Mouse (Mus musculus): ENCODE results near the gene Cotl1. TPM values are rescaled to one million over a fixed set of nuclear protein-coding genes. Genes with fewer than 3 reads are reported as not detected.
"Not testable (repeated sequence)": the region's sequence is repeated elsewhere in the genome, so short reads cannot be mapped to it uniquely, and the experiment has no call there.

Cotl1 gene
- polyA plus RNA-seq, 1 experiment from 2014 or later, result 100 TPM

DNA sequence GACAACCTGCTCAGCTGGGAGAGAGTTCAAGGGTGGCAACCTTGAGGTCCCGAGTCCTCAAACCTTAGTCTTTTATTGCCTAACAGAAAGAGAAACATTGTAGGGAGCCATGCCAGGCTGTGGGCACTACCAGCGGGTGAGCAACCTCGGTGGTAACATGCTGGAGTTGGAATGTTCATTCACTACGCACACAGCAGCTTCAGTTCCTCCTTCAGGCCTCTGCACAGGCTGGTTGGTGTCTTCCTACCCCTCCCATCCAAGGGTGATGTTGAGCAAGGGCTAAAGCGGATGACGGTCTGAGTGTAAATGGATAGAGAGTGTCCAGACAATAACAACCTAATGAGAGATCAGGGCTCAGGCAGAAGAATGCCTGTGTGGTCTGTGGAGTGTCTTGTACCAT, 17.4 kb upstream of the Cotl1 start:
- H3K4me1 ChIP-seq (replicated peaks; ENCODE audit: control insufficient read depth, insufficient read depth), result 0 out of 2 replicates have a peak, but pooled peaks cover 2% of the 10 kb centered on the region
- H3K27ac ChIP-seq (replicated peaks), result no peak overlapping the region
- 58% methylated on average over 6 of the region's 6 CpGs for WGBS
- no peaks in the 10 kb centered on the region for H3K36me3 ChIP-seq (ENCODE audit: control insufficient read depth, insufficient read depth, low read length)
- no peak overlapping the region for H3K4me2 ChIP-seq (replicated peaks; ENCODE audit: low read depth)
- TF ChIP-seq EP300 (optimal IDR thresholded peaks at IDR 0.05), result no peak
- TF ChIP-seq CTCF (IDR thresholded peaks at IDR 0.05; ENCODE audit: low read depth), result no peak
- ATAC-seq (ENCODE audit: low FRiP score, low TSS enrichment), result no peak
- no peak overlapping the region for H3K4me3 ChIP-seq (ENCODE audit: low read depth, low read length)
- H3K9ac ChIP-seq (ENCODE audit: low read length), result no peak overlapping the region
- no peak for DNase-seq (ENCODE audit: low spot score)
- no peaks in the 10 kb centered on the region for H3K9me3 ChIP-seq (ENCODE audit: control insufficient read depth, low read length)
- no peaks in the 10 kb centered on the region for H3K27me3 ChIP-seq (ENCODE audit: control insufficient read depth, insufficient read depth, low read length)

DNA sequence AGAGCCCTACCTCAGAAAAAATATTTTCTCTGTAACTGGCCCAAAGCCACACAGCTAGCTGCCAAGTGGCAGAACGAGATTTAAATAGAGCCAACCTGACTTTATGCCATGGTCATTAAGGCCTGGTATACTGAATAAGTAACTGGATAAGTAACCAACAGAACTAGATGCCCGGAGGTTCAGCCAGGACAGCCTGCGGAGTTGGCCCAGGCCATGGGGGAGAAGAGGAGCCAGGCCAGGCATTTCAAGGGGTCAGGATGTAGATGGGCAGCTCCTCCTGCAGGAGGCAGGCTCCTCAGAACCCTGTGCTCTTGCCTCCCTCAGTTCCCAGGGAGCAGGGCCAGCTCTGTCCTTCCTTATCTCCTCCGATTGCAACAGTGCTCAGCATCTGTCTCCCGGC, 15.3 kb upstream of the Cotl1 start:
- Histone ChIP-seq H3K4me3 (ENCODE audit: low read depth, low read length) (no peak overlapping the region), H3K9ac (ENCODE audit: low read length) (no peak overlapping the region), H3K4me1 (replicated peaks; ENCODE audit: control insufficient read depth, insufficient read depth) (no peaks in the 10 kb centered on the region), H3K36me3 (ENCODE audit: control insufficient read depth, insufficient read depth, low read length) (no peaks in the 10 kb centered on the region), H3K4me2 (replicated peaks; ENCODE audit: low read depth) (no peak overlapping the region), H3K9me3 (ENCODE audit: control insufficient read depth, low read length) (no peaks in the 10 kb centered on the region), H3K27me3 (ENCODE audit: control insufficient read depth, insufficient read depth, low read length) (no peaks in the 10 kb centered on the region), H3K27ac (replicated peaks) (no peak overlapping the region)
- WGBS, result 80% methylated on average over 5 of the region's 5 CpGs
- DNase-seq (ENCODE audit: low spot score) (no peak), ATAC-seq (ENCODE audit: low FRiP score, low TSS enrichment) (no peak)
- TF ChIP-seq CTCF (IDR thresholded peaks at IDR 0.05; ENCODE audit: low read depth) (peak; percentile 25; the same call in 1 of the 2 replicates), EP300 (optimal IDR thresholded peaks at IDR 0.05) (no peak)

DNA sequence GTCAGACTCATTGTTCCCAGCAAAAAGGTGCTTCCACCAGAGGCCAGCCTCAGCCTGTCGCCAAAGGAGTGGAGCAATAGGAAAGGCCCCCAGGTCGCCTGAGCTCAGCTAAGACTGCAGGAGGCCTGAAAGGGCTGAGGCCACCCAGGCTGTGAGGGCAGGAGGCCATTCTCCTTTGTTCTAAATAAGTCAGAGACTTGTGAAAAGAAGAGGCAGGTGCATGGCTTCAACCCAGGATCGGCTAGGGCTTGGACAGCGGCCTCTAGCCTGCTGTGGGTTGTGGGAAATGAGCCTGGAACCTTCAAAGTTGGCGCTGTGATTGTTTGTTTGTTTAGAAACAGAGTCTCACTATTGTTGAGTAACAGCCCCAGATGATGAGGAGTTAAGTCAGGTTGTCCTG, 13.7 kb upstream of the Cotl1 start:
- Histone ChIP-seq H3K36me3 (ENCODE audit: control insufficient read depth, insufficient read depth, low read length) (no peaks in the 10 kb centered on the region), H3K4me1 (replicated peaks; ENCODE audit: control insufficient read depth, insufficient read depth) (no peaks in the 10 kb centered on the region), H3K4me2 (replicated peaks; ENCODE audit: low read depth) (no peak overlapping the region), H3K9ac (ENCODE audit: low read length) (no peak overlapping the region), H3K27me3 (ENCODE audit: control insufficient read depth, insufficient read depth, low read length) (no peaks in the 10 kb centered on the region), H3K27ac (replicated peaks) (no peak overlapping the region), H3K4me3 (ENCODE audit: low read depth, low read length) (no peak overlapping the region), H3K9me3 (ENCODE audit: control insufficient read depth, low read length) (no peaks in the 10 kb centered on the region)
- 52% methylated on average over 5 of the region's 5 CpGs for WGBS
- DNase-seq (ENCODE audit: low spot score) (no peak), ATAC-seq (ENCODE audit: low FRiP score, low TSS enrichment) (no peak)
- TF ChIP-seq EP300 (optimal IDR thresholded peaks at IDR 0.05) (no peak), CTCF (IDR thresholded peaks at IDR 0.05; ENCODE audit: low read depth) (no peak)

DNA sequence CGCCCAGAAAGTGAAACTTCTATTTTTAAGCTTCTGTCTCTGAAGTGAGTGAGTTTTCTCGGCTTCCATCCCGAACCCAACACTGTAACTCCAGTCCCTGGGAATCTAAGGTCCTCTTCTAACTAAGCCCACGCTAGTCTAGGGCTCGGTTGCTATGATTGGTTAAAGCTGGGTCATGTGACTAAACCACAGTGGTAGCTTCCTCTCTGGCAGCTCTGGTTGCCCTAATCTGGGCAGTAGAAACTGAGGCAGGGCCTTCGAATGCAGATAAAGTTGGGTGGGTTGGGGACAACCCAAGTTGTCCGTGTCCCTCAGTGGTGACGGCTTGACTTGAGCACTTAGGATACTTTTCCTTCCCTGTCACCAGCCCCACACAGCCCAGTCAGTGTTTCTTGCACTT, 13.2 kb upstream of the Cotl1 start:
- Histone ChIP-seq H3K4me2 (replicated peaks; ENCODE audit: low read depth) (no peak overlapping the region), H3K9me3 (ENCODE audit: control insufficient read depth, low read length) (no peaks in the 10 kb centered on the region), H3K27me3 (ENCODE audit: control insufficient read depth, insufficient read depth, low read length) (no peaks in the 10 kb centered on the region), H3K4me1 (replicated peaks; ENCODE audit: control insufficient read depth, insufficient read depth) (no peaks in the 10 kb centered on the region), H3K36me3 (ENCODE audit: control insufficient read depth, insufficient read depth, low read length) (no peaks in the 10 kb centered on the region), H3K27ac (replicated peaks) (no peak overlapping the region), H3K4me3 (ENCODE audit: low read depth, low read length) (no peak overlapping the region), H3K9ac (ENCODE audit: low read length) (no peak overlapping the region)
- WGBS, result 75% methylated on average over 8 of the region's 8 CpGs
- TF ChIP-seq EP300 (optimal IDR thresholded peaks at IDR 0.05) (no peak), CTCF (IDR thresholded peaks at IDR 0.05; ENCODE audit: low read depth) (no peak)
- no peak for DNase-seq (ENCODE audit: low spot score)
- no peak for ATAC-seq (ENCODE audit: low FRiP score, low TSS enrichment)

DNA sequence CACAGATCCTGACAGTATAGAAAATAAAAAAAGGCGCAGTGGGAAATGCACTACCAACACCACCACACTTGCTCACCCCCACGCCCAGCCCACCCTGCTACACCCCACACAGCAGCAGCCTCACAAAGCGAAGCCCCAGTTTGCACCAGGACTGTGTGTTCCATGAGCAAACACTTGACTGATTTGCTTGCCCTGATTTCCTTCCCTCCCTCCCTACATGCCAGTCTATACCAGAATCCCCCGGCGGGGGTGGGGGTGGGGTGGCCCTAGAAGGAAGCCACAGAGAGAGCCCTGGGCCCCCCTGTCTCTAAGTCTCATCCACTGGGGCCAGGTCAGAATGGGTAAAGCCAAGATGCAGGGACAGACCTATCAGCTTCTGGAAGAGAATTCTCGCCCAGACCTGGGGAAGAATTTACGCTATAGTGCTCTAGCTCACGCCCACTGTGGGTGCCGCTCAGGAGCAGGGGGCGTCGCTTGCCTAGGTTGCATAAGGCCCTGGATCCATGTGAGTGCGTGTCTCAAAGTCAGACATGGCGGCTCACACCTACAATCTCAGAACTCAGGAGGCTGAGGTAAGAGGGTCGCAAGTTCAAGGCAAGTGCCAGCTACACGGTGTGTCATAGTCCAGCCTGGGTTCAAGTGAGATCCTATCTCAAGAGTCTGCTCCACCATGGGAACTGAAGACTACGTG, 7.0 kb upstream of the Cotl1 start:
- no peaks in the 10 kb centered on the region for H3K36me3 ChIP-seq (ENCODE audit: control insufficient read depth, insufficient read depth, low read length)
- 0 out of 2 replicates have a peak, but pooled peaks have one; percentile 24 for ATAC-seq (ENCODE audit: low FRiP score, low TSS enrichment)
- 81% methylated on average over 16 of the region's 16 CpGs for WGBS
- no peak overlapping the region for H3K27ac ChIP-seq (replicated peaks)
- no peak overlapping the region for H3K4me2 ChIP-seq (replicated peaks; ENCODE audit: low read depth)
- TF ChIP-seq CTCF (IDR thresholded peaks at IDR 0.05; ENCODE audit: low read depth) (no peak), EP300 (optimal IDR thresholded peaks at IDR 0.05) (no peak)
- H3K4me3 ChIP-seq (ENCODE audit: low read depth, low read length), result no peak overlapping the region
- no peak overlapping the region for H3K9ac ChIP-seq (ENCODE audit: low read length)
- H3K27me3 ChIP-seq (ENCODE audit: control insufficient read depth, insufficient read depth, low read length), result no peaks in the 10 kb centered on the region
- DNase-seq (ENCODE audit: low spot score), result no peak
- no peaks in the 10 kb centered on the region for H3K4me1 ChIP-seq (replicated peaks; ENCODE audit: control insufficient read depth, insufficient read depth)
- H3K9me3 ChIP-seq (ENCODE audit: control insufficient read depth, low read length), result no peaks in the 10 kb centered on the region

DNA sequence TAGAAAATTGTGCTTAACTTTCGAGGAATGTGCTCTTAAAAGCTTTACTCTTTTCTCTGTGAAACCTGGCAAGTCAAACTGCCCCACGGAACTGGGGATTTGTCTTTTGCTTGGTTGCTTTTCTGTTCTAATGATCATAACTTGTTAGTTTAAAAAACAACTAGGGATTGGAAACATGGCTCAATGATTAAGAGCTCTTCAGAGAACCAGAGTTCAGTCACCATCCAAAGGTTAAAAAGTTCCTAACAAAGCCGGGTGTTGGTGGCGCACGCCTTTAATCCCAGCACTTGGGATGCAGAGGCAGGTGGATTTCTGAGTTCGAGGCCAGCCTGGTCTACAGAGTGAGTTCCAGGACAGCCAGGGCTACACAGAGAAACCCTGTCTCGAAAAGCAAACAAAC, 5.4 kb upstream of the Cotl1 start:
- H3K9me3 ChIP-seq (ENCODE audit: control insufficient read depth, low read length); H3K36me3 ChIP-seq (ENCODE audit: control insufficient read depth, insufficient read depth, low read length); H3K9ac ChIP-seq (ENCODE audit: low read length); H3K4me2 ChIP-seq (replicated peaks; ENCODE audit: low read depth); ATAC-seq (ENCODE audit: low FRiP score, low TSS enrichment); H3K4me3 ChIP-seq (ENCODE audit: low read depth, low read length); H3K4me1 ChIP-seq (replicated peaks; ENCODE audit: control insufficient read depth, insufficient read depth); H3K27me3 ChIP-seq (ENCODE audit: control insufficient read depth, insufficient read depth, low read length); H3K27ac ChIP-seq (replicated peaks); DNase-seq (ENCODE audit: low spot score): not testable (repeated sequence)
- WGBS, result 70% methylated on average over 7 of the region's 7 CpGs

All from stomach, postnatal 0 days (tissue).